Mouse (Mus musculus) hindbrain, embryonic 15.5 days (tissue): ENCODE results near the gene Myo1d. TPM values are rescaled to one million over a fixed set of nuclear protein-coding genes. Genes with fewer than 3 reads are reported as not detected.

Source experiments
- ATAC-seq: fragments of 200-750 bp; cut with Nextera tagmentation; 2 replicates; pipeline ENCODE4 v1.8.0; 2017; ENCODE audit warnings: low read depth, moderate number of reproducible peaks, moderate TSS enrichment; ENCODE audit not compliant: low FRiP score
- H3K27ac ChIP-seq: fragments of 300-500 bp; sonication (generic); replicated peaks from 2 replicates; pipeline ENCODE4 v1.5.1; 2015; ENCODE audit warnings: mild to moderate bottlenecking, inconsistent platforms
- H3K27me3 ChIP-seq: fragments of 300-500 bp; sonication (generic); 2 replicates; pipeline ENCODE4 v1.6.1; 2015; ENCODE audit warnings: control low read depth, inconsistent platforms
- H3K36me3 ChIP-seq: fragments of 300-500 bp; sonication (generic); 2 replicates; pipeline ENCODE4 v1.6.1; 2015; ENCODE audit warnings: control low read depth, inconsistent platforms
- H3K4me1 ChIP-seq: fragments of 300-500 bp; sonication (generic); replicated peaks from 2 replicates; pipeline ENCODE4 v1.6.1; 2015; ENCODE audit warnings: control low read depth, inconsistent platforms
- H3K4me2 ChIP-seq: fragments of 300-500 bp; sonication (generic); 2 replicates; pipeline ENCODE4 v1.6.1; 2015; ENCODE audit warnings: moderate library complexity, mild to moderate bottlenecking, inconsistent platforms
- H3K4me3 ChIP-seq: fragments of 300-500 bp; sonication (generic); 2 replicates; pipeline ENCODE4 v1.5.1; 2015; ENCODE audit warnings: mild to moderate bottlenecking, inconsistent platforms
- H3K9ac ChIP-seq: fragments of 300-500 bp; sonication (generic); 2 replicates; pipeline ENCODE4 v1.6.1; 2015; ENCODE audit warnings: inconsistent platforms
- H3K9me3 ChIP-seq: fragments of 300-500 bp; sonication (generic); 2 replicates; pipeline ENCODE4 v1.6.1; 2016; ENCODE audit warnings: control low read depth, inconsistent platforms
- WGBS: fragments of 180-500 bp; shearing (Covaris S2); methylation state at CpG from one replicate; pipeline ENCODE4 v1.1.7; 2015; 5-methylcytosine and 5-hydroxymethylcytosine counted together
- polyA plus RNA-seq: library from polyadenylated mRNA; unstranded; fragments of >200 nt; fragmentation: Nextera tagmentation; extraction: Ambion mirVana; gene quantifications from 2 replicates; pipeline ENCODE4 v1.2.1, GENCODE M21; 2015

Gene Myo1d
- polyA plus RNA-seq, 1 experiment from 2014 or later = 2.6 TPM

DNA sequence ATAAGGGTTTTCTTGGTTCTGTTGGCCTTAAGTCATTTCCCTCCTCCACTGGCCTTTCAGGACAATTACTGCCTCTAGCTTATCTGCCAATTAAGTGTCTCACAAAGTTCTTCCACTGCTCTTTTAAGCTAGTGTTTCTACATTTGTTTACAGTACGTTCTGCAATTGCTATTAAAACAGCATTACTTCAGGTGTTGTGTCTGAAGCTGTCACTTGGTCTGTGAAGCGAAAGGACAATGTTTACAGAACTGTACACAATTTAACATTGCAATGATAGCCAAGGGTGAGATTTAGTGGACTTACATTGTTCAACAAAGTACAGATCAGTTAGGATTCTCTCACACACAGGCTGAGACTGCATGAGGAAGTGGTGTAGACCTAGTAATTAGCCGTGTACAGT is 67.6 kb downstream of the Myo1d start:
- H3K27me3 ChIP-seq = no peaks in the 10 kb centered on the region
- ATAC-seq = no peak
- no peak overlapping the region for H3K9ac ChIP-seq
- 81% methylated on average over 3 of the region's 3 CpGs for WGBS
- H3K36me3 ChIP-seq = no peaks in the 10 kb centered on the region
- H3K4me1 ChIP-seq = no peaks in the 10 kb centered on the region
- H3K4me2 ChIP-seq = no peak overlapping the region
- H3K4me3 ChIP-seq = no peak overlapping the region
- no peaks in the 10 kb centered on the region for H3K9me3 ChIP-seq
- H3K27ac ChIP-seq = no peak overlapping the region

DNA sequence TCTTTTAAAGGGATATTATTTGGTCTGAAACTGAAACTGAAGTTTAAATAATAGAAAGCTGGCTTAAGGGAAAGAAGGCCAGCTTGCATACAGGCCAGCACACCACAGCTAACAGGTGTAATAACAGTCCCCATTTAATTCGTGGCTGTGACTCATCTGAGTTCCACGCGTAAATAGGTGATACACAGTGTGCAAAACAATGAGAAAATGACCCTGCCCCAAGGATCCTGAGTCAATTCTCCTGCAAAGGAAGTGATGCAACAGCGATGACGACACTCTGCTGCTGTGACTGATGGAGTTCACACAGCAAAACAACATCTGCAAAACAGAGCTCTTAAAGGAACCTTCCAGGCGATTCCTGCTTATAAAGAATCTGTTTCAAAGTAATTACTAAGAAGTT is 68.5 kb downstream of the Myo1d start:
- Histone ChIP-seq H3K27ac (no peak overlapping the region), H3K4me1 (no peaks in the 10 kb centered on the region), H3K27me3 (no peaks in the 10 kb centered on the region), H3K36me3 (no peaks in the 10 kb centered on the region), H3K4me2 (no peak overlapping the region), H3K9me3 (no peaks in the 10 kb centered on the region), H3K9ac (no peak overlapping the region), H3K4me3 (no peak overlapping the region)
- ATAC-seq = no peak
- WGBS = 79% methylated on average over 6 of the region's 6 CpGs

DNA sequence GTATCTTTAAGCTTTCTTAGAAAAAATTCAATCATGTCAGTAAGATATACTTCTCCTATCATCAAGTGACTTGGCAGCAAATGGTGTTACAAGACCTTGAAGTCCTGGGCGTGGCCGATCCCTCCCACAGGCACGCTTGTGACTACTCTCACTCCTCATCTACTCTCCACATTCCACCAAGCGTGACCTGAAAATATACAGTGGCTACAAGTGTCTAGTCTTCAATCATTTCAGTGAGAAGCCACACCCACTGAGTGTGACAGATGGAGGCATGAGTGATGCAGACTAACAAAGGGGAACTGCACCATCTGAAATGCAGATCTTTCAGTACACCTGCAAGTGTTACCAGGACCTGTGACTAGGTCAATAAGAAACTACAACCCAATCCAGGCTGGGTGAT is 79.2 kb downstream of the Myo1d start:
- H3K9me3 ChIP-seq = no peaks in the 10 kb centered on the region

DNA sequence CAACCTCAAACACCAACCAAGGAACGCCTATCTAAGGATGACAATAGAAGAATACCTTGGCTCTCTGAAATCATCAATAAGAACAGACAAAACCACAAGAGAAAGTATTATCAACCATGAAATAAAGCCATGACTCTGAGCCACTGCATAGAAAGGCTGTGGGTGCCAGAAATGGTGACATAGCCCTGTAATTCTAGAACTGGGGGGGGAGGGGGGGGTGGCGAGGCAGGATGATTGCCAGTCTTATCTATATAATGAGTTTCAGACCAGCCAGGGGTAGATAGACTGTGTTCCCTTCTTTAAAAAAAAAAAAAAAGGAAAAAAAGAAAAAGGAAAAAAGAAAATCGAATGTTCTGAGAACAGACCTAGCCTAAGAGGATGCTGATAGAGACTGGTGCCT is 81.1 kb downstream of the Myo1d start:
- no peaks in the 10 kb centered on the region for H3K4me1 ChIP-seq
- no peak overlapping the region for H3K27ac ChIP-seq
- whole genome bisulfite sequencing = 71% methylated on average over 3 of the region's 3 CpGs
- H3K27me3 ChIP-seq = no peaks in the 10 kb centered on the region
- no peak overlapping the region for H3K4me3 ChIP-seq
- no peaks in the 10 kb centered on the region for H3K36me3 ChIP-seq
- H3K9ac ChIP-seq = no peak overlapping the region
- no peak for ATAC-seq
- no peaks in the 10 kb centered on the region for H3K9me3 ChIP-seq
- H3K4me2 ChIP-seq = no peak overlapping the region

More for the DNA sequence above, 79.2 kb downstream of the Myo1d start:
- no peaks in the 10 kb centered on the region for H3K27me3 ChIP-seq
- no peaks in the 10 kb centered on the region for H3K4me1 ChIP-seq
- no peak overlapping the region for H3K4me2 ChIP-seq
- ATAC-seq = no peak
- WGBS = 79% methylated on average over 4 of the region's 4 CpGs
- no peak overlapping the region for H3K27ac ChIP-seq
- H3K36me3 ChIP-seq = no peaks in the 10 kb centered on the region
- H3K4me3 ChIP-seq = no peak overlapping the region
- no peak overlapping the region for H3K9ac ChIP-seq

DNA sequence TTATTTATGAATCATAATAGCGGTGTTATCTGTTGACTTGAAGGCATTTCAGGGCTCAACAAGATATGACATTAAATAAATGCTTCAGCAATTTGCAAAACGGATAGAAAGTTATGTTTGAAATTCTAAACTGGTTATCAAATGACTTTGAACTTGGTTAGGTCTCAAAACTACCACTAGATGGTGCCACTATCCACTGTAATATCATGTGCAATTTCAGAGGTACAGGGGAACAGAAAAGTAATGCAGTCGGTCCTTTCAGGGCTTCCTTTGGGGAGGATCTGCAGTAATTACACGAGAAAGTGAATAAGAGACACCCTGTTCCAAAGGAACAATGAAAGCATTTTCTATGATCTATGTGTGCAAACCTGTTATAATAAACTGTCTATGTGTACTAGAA is 83.5 kb downstream of the Myo1d start:
- Histone ChIP-seq H3K4me3 (no peak overlapping the region), H3K27ac (no peak overlapping the region), H3K36me3 (no peaks in the 10 kb centered on the region), H3K27me3 (no peaks in the 10 kb centered on the region), H3K4me1 (no peaks in the 10 kb centered on the region), H3K4me2 (no peak overlapping the region), H3K9me3 (no peaks in the 10 kb centered on the region), H3K9ac (no peak overlapping the region)
- ATAC-seq = no peak
- WGBS = 12% methylated on average over 4 of the region's 4 CpGs

DNA sequence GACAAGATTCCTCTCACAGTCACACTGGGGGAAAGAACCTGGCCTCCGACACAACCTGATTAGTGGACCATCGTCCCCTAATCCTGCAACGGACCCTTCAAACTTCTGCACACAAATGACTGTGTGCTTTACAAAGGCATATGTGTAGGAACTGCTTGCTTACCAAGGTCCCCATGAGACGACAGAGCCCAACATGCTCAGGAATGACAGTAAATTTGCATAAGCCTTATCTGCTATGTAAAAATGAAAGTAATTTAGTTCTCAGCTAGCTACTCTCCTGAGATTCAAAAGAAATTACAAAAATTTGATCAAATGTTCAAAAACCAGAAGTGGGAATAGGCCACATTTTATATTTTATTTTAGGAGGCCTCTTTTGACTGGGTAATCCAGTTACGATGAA is 95.2 kb downstream of the Myo1d start:
- no peak overlapping the region for H3K9ac ChIP-seq
- WGBS = 76% methylated on average over 5 of the region's 5 CpGs
- H3K4me2 ChIP-seq = no peak overlapping the region
- H3K27me3 ChIP-seq = no peaks in the 10 kb centered on the region
- ATAC-seq = no peak
- H3K36me3 ChIP-seq = no peaks in the 10 kb centered on the region
- H3K4me3 ChIP-seq = no peak overlapping the region
- H3K9me3 ChIP-seq = no peaks in the 10 kb centered on the region
- no peaks in the 10 kb centered on the region for H3K4me1 ChIP-seq
- H3K27ac ChIP-seq = no peak overlapping the region

DNA sequence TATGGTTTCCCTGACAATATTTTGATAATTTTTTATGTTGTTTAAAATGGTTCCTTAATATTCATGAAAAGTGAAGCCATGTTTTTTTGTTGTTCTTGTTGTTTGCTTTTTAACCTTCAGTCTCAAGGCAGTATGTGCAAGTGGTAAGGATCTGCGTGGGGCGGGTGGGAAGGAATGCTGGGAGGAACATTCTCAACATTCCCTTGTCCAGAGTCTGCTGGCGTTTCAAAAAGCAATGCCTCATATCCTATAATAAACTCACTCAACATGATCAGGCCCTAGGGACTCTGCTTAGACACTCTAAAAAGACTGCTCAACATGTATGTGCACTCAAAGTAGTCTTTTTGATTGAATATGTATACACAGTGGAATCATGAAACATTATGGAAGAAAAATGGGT is 97.1 kb downstream of the Myo1d start:
- H3K4me2 ChIP-seq = no peak overlapping the region
- H3K27me3 ChIP-seq = no peaks in the 10 kb centered on the region
- H3K4me1 ChIP-seq = no peaks in the 10 kb centered on the region
- H3K9me3 ChIP-seq = no peaks in the 10 kb centered on the region
- H3K9ac ChIP-seq = no peak overlapping the region
- H3K36me3 ChIP-seq = no peaks in the 10 kb centered on the region
- no peak overlapping the region for H3K27ac ChIP-seq
- WGBS = 71% methylated on average over 3 of the region's 3 CpGs
- ATAC-seq = no peak
- no peak overlapping the region for H3K4me3 ChIP-seq

DNA sequence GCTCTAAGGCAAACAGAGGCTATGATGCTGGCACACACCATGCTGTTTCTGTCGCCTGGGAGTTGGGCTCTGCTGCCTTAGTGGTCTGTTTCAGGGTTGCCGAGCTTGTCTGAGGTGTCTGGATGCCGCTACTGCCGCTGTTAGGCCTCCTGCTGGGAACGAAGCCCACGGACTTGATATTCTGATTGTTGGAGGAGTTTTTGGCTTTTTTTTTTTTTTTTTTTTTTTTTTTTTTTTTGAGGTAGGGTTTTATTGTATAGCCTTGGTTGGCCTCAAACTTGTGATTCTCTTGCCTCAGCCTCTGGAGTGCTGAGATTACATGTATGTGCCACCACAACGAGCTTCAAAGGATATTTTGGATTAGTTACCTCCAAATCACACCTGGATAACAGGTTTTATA is 106.8 kb downstream of the Myo1d start:
- H3K36me3 ChIP-seq = no peaks in the 10 kb centered on the region
- H3K9ac ChIP-seq = no peak overlapping the region
- no peak for ATAC-seq
- no peaks in the 10 kb centered on the region for H3K27me3 ChIP-seq
- WGBS = 43% methylated on average over 7 of the region's 7 CpGs
- H3K27ac ChIP-seq = no peak overlapping the region
- no peaks in the 10 kb centered on the region for H3K9me3 ChIP-seq
- H3K4me1 ChIP-seq = peaks cover 9% of the 10 kb centered on the region; the same call in 1 of the 2 replicates
- H3K4me3 ChIP-seq = no peak overlapping the region
- H3K4me2 ChIP-seq = no peak overlapping the region

DNA sequence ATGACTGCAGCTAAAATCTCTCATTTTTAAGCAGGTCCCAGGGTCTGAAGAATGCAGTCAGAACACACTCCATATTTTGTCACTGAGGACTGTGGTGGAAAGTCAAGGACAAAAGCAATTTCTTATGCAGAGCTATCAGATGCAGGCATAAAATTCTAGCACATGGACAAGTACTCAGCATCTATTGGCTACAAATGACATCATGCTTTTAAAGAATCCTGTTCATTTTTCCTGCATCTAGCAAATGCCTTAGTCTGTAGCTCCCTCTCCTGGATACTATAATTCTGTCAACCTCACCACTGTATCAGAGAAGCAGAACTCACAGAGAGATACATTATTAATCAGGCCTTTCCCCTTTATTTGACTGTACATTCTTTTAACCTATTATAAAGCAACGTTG is 109.4 kb downstream of the Myo1d start:
- H3K27ac ChIP-seq = peak overlapping the region; percentile 80
- H3K9me3 ChIP-seq = no peaks in the 10 kb centered on the region
- H3K9ac ChIP-seq = peak overlapping the region; percentile 21; the same call in 1 of the 2 replicates
- peak overlapping the region; percentile 11; the same call in 1 of the 2 replicates for H3K4me2 ChIP-seq
- no peaks in the 10 kb centered on the region for H3K27me3 ChIP-seq
- whole genome bisulfite sequencing = 32% methylated on average over 1 of the region's 1 CpGs
- peak; percentile 94 for ATAC-seq
- H3K4me1 ChIP-seq = peaks cover 9% of the 10 kb centered on the region; the same call in 1 of the 2 replicates
- H3K36me3 ChIP-seq = no peaks in the 10 kb centered on the region
- H3K4me3 ChIP-seq = no peak overlapping the region

DNA sequence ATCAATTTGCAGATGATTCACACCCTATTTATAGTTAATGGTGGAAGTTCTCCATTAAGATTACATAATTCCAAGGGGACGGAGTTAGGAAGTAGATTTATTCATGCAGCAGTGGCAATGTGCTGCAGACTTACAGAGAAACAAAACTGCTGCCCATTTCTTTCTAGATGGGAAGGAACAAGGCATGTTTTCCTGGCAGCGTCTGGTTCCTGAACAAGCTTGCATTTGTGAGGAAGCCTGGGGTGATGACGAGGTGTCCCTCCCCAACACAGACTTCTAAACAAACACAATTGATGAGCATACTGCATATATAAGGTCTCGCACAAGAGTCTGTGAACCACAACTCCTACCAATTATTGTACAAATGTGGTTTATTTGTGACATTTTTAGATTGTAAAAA is 109.9 kb downstream of the Myo1d start:
- Histone ChIP-seq H3K4me1 (peaks cover 9% of the 10 kb centered on the region; the same call in 1 of the 2 replicates), H3K4me2 (peak overlapping the region; percentile 11; the same call in 1 of the 2 replicates), H3K27ac (peak overlapping the region; percentile 80), H3K36me3 (no peaks in the 10 kb centered on the region), H3K27me3 (no peaks in the 10 kb centered on the region), H3K9me3 (no peaks in the 10 kb centered on the region), H3K4me3 (no peak overlapping the region), H3K9ac (peak overlapping the region; percentile 21; the same call in 1 of the 2 replicates)
- ATAC-seq = peak; percentile 43; the same call in 1 of the 2 replicates
- WGBS = 51% methylated on average over 4 of the region's 4 CpGs

DNA sequence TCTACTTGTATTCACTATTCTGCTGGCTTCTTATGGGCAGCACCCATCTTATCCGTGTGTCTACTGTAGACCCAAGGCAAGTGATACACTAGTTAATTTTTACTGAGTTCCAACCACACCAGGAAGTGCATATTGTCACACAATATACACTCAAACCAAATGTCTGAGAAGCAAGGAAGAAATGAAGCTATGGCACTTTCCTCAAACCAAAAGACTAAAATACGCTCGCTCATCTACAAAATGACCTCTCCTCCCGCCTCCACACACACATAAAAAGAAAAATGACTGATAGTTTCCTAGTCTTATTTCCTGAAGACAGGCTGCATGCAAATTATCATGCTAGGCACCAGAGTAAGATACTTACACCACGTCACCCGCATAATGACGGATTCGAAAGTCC is 113.6 kb downstream of the Myo1d start:
- Histone ChIP-seq H3K27me3 (no peaks in the 10 kb centered on the region), H3K4me1 (peaks cover 9% of the 10 kb centered on the region; the same call in 1 of the 2 replicates), H3K4me3 (no peak overlapping the region), H3K27ac (no peak overlapping the region), H3K9ac (no peak overlapping the region), H3K9me3 (no peaks in the 10 kb centered on the region), H3K4me2 (no peak overlapping the region), H3K36me3 (no peaks in the 10 kb centered on the region)
- 93% methylated on average over 8 of the region's 8 CpGs for WGBS
- ATAC-seq = no peak

DNA sequence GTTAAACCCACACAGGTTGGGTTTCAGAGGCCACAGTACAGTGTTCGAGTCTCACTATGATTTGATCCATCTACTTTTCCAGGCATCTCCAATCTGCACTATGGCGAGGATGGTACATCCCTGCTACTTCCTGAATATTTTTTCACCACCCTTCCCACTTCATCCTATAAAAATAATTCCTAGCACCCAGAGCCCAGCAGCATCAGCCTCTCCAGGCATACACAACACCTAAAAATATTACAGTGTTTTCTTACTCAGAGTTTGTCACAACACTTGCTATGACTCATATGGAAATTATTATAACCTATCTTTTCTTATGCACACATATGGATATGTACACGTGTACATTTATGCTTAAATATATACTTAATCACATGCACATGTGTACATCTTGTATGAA is 115.6 kb downstream of the Myo1d start:
- no peaks in the 10 kb centered on the region for H3K36me3 ChIP-seq
- WGBS = 86% methylated on average over 3 of the region's 3 CpGs

DNA sequence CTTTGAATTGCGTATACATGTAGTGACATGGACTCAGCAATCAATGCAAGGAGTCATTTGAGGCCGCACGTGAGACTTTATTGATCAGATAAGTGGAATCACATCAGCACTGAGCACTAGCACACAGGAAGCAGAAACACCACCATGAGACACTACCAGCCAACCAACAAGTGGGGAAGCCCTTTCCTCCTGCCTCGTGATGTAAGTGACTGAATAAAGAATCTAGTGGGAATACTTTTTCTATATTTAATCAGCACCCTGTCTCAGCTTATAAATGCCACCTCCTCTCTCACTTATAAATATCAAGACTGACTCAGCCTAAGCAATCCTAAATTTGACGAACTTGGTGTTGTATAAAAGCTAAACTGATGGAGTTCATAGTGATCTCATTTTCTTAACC is 134.7 kb downstream of the Myo1d start:
- Histone ChIP-seq H3K27me3 (no peaks in the 10 kb centered on the region), H3K9me3 (no peaks in the 10 kb centered on the region), H3K9ac (no peak overlapping the region), H3K4me1 (no peaks in the 10 kb centered on the region), H3K36me3 (no peaks in the 10 kb centered on the region), H3K4me3 (no peak overlapping the region), H3K27ac (no peak overlapping the region), H3K4me2 (no peak overlapping the region)
- no peak for ATAC-seq
- 87% methylated on average over 5 of the region's 5 CpGs for WGBS

More for the DNA sequence above, 115.6 kb downstream of the Myo1d start:
- Histone ChIP-seq H3K27me3 (no peaks in the 10 kb centered on the region), H3K27ac (no peak overlapping the region), H3K4me2 (no peak overlapping the region), H3K4me1 (no peaks in the 10 kb centered on the region), H3K9ac (no peak overlapping the region), H3K9me3 (no peaks in the 10 kb centered on the region), H3K4me3 (no peak overlapping the region)
- ATAC-seq = no peak
